Comparison of ENCODE assay signal across 28 mouse cellular contexts in genomic region chr1:127214585-127215232, GRCm38 (mm10). TPM values are rescaled to one million over a fixed set of nuclear protein-coding genes. Genes with fewer than 3 reads are reported as not detected.
DNase-seq lines count a peak whose midpoint lies in the region; ATAC-seq and TF ChIP-seq lines count a peak whose summit lies in the region.
"Had no signal": no experiment of that assay in that cellular context is flagged by ENCODE, and none has a peak within 500 bp of the region (broad histone marks: within the 10 kb centered on the region; RNA-seq: fewer than 3 reads in every experiment).

No protein-coding gene starts in this region.

- no peak overlapping the region for H3K9ac ChIP-seq in intestine, postnatal 0 days (ENCODE audit: low read depth, low read length)
- no peak overlapping the region for H3K9ac ChIP-seq in forebrain, embryonic 12.5 days
- H3K9ac ChIP-seq: forebrain, embryonic 13.5 days; liver, embryonic 12.5 days; liver, postnatal 0 days; midbrain, embryonic 12.5 days; neural tube, embryonic 13.5 days; stomach, embryonic 15.5 days had no signal

- H3K36me3 ChIP-seq in intestine, postnatal 0 days (ENCODE audit: control insufficient read depth, insufficient read depth), result no peaks in the 10 kb centered on the region
- H3K36me3 ChIP-seq in forebrain, embryonic 12.5 days (replicated peaks), result no peaks in the 10 kb centered on the region
- H3K36me3 ChIP-seq: G1E; liver, embryonic 12.5 days; midbrain, embryonic 12.5 days; neural tube, embryonic 13.5 days; stomach, embryonic 15.5 days had no signal

- intact Hi-C loops in left cerebral cortex, postnatal 14 days (cut with DNase I), result no loop called here

- DNase-seq in thymus, postnatal 14 days, result peak; percentile 49
- no peak for DNase-seq in thymus, adult 18-20 months
- DNase-seq in induced T-regulatory cell, adult 2 months (ENCODE audit: low read depth), result peak; percentile 66
- no peak for DNase-seq in spleen, postnatal 10 days (ENCODE audit: low spot score in 2 of 2)
- DNase-seq in left cerebral cortex, postnatal 14 days (ENCODE audit: low spot score in 2 of 2), result no peak
- DNase-seq: adrenal gland, postnatal 36 days; cerebellum, adult 18-20 months; cerebellum, postnatal 14 days; gastrocnemius, postnatal 10 days; kidney, adult 8-10 months; layer of hippocampus, adult 9-11 months; liver, postnatal 0 days; lung, postnatal 4 days; right cerebral cortex, postnatal 4 days had no signal

- peak overlapping the region; percentile 35 for H3K4me2 ChIP-seq in intestine, postnatal 0 days (replicated peaks; ENCODE audit: low read depth)
- H3K4me2 ChIP-seq in forebrain, embryonic 12.5 days, result no peak overlapping the region
- H3K4me2 ChIP-seq: forebrain, embryonic 13.5 days; liver, embryonic 12.5 days; midbrain, embryonic 12.5 days; neural tube, embryonic 13.5 days; stomach, embryonic 15.5 days had no signal

- H3K27me3 ChIP-seq in intestine, postnatal 0 days (replicated peaks; ENCODE audit: control insufficient read depth, insufficient read depth, low read length), result no peaks in the 10 kb centered on the region
- no peaks in the 10 kb centered on the region for H3K27me3 ChIP-seq in forebrain, embryonic 12.5 days
- H3K27me3 ChIP-seq: forebrain, embryonic 13.5 days; liver, embryonic 12.5 days; megakaryocyte, embryonic 14.5 days; midbrain, embryonic 12.5 days; neural tube, embryonic 13.5 days; stomach, embryonic 15.5 days had no signal

- peaks cover 29% of the 10 kb centered on the region for H3K4me1 ChIP-seq in intestine, postnatal 0 days (replicated peaks; ENCODE audit: control insufficient read depth, insufficient read depth, low read length)
- peaks cover 24% of the 10 kb centered on the region for H3K4me1 ChIP-seq in forebrain, embryonic 12.5 days

- WGBS in intestine, postnatal 0 days, result 37% methylated on average over 8 of the region's 8 CpGs
- 93% methylated on average over 8 of the region's 8 CpGs for WGBS in forebrain, embryonic 12.5 days

- peak overlapping the region; percentile 79 for H3K27ac ChIP-seq in intestine, postnatal 0 days (ENCODE audit: low read depth, low read length)
- H3K27ac ChIP-seq in forebrain, embryonic 12.5 days, result no peak overlapping the region
- H3K27ac ChIP-seq: forebrain, embryonic 13.5 days; hindbrain, postnatal 0 days; kidney, postnatal 0 days; left cerebral cortex, adult 2 months; liver, embryonic 12.5 days; midbrain, embryonic 12.5 days; neural tube, embryonic 13.5 days; stomach, embryonic 15.5 days had no signal

- TF ChIP-seq CTCF in intestine, postnatal 0 days (IDR thresholded peaks at IDR 0.05; ENCODE audit: low read depth), result no peak

- no peaks in the 10 kb centered on the region for H3K9me3 ChIP-seq in intestine, postnatal 0 days (ENCODE audit: control insufficient read depth)
- no peaks in the 10 kb centered on the region for H3K9me3 ChIP-seq in forebrain, embryonic 12.5 days
- H3K9me3 ChIP-seq: forebrain, embryonic 13.5 days; liver, embryonic 12.5 days; megakaryocyte, embryonic 14.5 days; midbrain, embryonic 12.5 days; neural tube, embryonic 13.5 days; stomach, embryonic 15.5 days had no signal

- H3K4me3 ChIP-seq in intestine, postnatal 0 days (ENCODE audit: low read depth, low read length), result no peak overlapping the region
- H3K4me3 ChIP-seq in forebrain, embryonic 12.5 days (replicated peaks), result no peak overlapping the region
- H3K4me3 ChIP-seq: erythroblast, embryonic 14.5 days; forebrain, embryonic 13.5 days; left cerebral cortex, adult 2 months; liver, embryonic 12.5 days; megakaryocyte, embryonic 14.5 days; midbrain, embryonic 12.5 days; myocyte; neural tube, embryonic 13.5 days; stomach, embryonic 15.5 days had no signal

- peak; percentile 91 for ATAC-seq in intestine, postnatal 0 days
- ATAC-seq in forebrain, embryonic 12.5 days (ENCODE audit: low FRiP score), result no peak
- ATAC-seq: hindbrain, postnatal 0 days; liver, embryonic 12.5 days; liver, postnatal 0 days had no signal

RNA-seq across cellular contexts. Expression of gene Mgat5, which starts 9.9 kb away (rescaled TPM):
- polyA plus RNA-seq in intestine, postnatal 0 days (2015; fragmentation: Nextera tagmentation; extraction: Ambion mirVana), result 4.1 and 4.5 TPM in 2 replicates
- 9.7 and 10.5 TPM in 2 replicates for polyA plus RNA-seq in forebrain, embryonic 12.5 days (2016; fragmentation: Nextera tagmentation; extraction: Ambion mirVana)
- 10 to 100 TPM; 83.1 to 91.5 TPM for total RNA-seq in left cerebral cortex, postnatal 14 days (2021)
- polyA plus RNA-seq: G1E had no signal

Comparison
In these comparisons a context has a peak if more than half of its experiments do, and no peak if none do; other contexts are left out.
1. DNase-seq: peak in thymus, postnatal 14 days (single experiment) and induced T-regulatory cell, adult 2 months (single experiment); none in thymus, adult 18-20 months (0 of 2), spleen, postnatal 10 days (0 of 2) and left cerebral cortex, postnatal 14 days (0 of 2).